Mouse (Mus musculus) liver, postnatal 0 days (tissue): ENCODE measurements at regions not wholly inside any gene's neighbourhood (a gene's known extent, or its start where the extent isn't known, plus 50 kb on each side); places are given as distances from the start of the nearest gene placed in this dataset.

Source experiments
- ATAC-seq: fragments of 200-750 bp; cut with Nextera tagmentation; 2 replicates; pipeline ENCODE4 v1.8.0; 2017; ENCODE audit warnings: mild to moderate bottlenecking, moderate library complexity
- DNase-seq: peaks from one replicate; pipeline ENCODE4 v3.0.0-alpha.2; 2016
- H3K27ac ChIP-seq: fragments of 300-500 bp; sonication (generic); 2 replicates; pipeline ENCODE4 v1.5.1; 2014; ENCODE audit warnings: antibody characterized with exemption, moderate library complexity, mild to moderate bottlenecking, low read depth
- H3K27me3 ChIP-seq: fragments of 300-500 bp; sonication (generic); 2 replicates; pipeline ENCODE4 v1.6.1; 2014; ENCODE audit warnings: low read length, control low read depth, mixed read lengths; ENCODE audit not compliant: insufficient read depth
- H3K36me3 ChIP-seq: fragments of 300-500 bp; sonication (generic); replicated peaks from 2 replicates; pipeline ENCODE4 v1.6.1; 2014; ENCODE audit warnings: mild to moderate bottlenecking, control low read depth, low read length, moderate library complexity, mixed read lengths; ENCODE audit not compliant: insufficient read depth
- H3K4me1 ChIP-seq: fragments of 300-500 bp; sonication (generic); 2 replicates; pipeline ENCODE4 v1.6.1; 2014; ENCODE audit warnings: antibody characterized with exemption, mild to moderate bottlenecking, control low read depth; ENCODE audit not compliant: insufficient read depth
- H3K4me2 ChIP-seq: fragments of 300-500 bp; sonication (generic); 2 replicates; pipeline ENCODE4 v1.6.1; 2014; ENCODE audit warnings: low read depth, mild to moderate bottlenecking, low read length, moderate library complexity, mixed read lengths
- H3K4me3 ChIP-seq: fragments of 300-500 bp; sonication (generic); 2 replicates; pipeline ENCODE4 v1.5.1; 2014; ENCODE audit warnings: low read depth, low read length
- H3K9ac ChIP-seq: fragments of 300-500 bp; sonication (generic); replicated peaks from 2 replicates; pipeline ENCODE4 v1.6.1; 2014; ENCODE audit warnings: mild to moderate bottlenecking, moderate library complexity
- H3K9me3 ChIP-seq: fragments of 300-500 bp; sonication (generic); 2 replicates; pipeline ENCODE4 v1.6.1; 2016; ENCODE audit warnings: mild to moderate bottlenecking, control low read depth, low read length, mixed read lengths
- CTCF ChIP-seq: sonication (generic); IDR thresholded peaks from 2 replicates; pipeline ENCODE4 v1.5.1; 2016; ENCODE audit warnings: antibody characterized with exemption, low read depth
- EP300 ChIP-seq: IDR thresholded peaks from 2 replicates; pipeline ENCODE4 v1.6.1; 2016; ENCODE audit warnings: antibody characterized with exemption, low read depth, mild to moderate bottlenecking
- WGBS: fragments of 180-500 bp; shearing (Covaris S2); extraction: QIAGEN DNeasy Blood & Tissue Kit; methylation state at CpG from one replicate; pipeline ENCODE4 v1.1.7; 2014; ENCODE audit not compliant: insufficient replicate concordance; 5-methylcytosine and 5-hydroxymethylcytosine counted together

GRCm38 (mm10) chr13:50973379-50973778 lies 127.3 kb upstream of the Spin1 start:
- no peak for DNase-seq
- WGBS = 59% methylated on average over 8 of the region's 8 CpGs
- Histone ChIP-seq H3K9ac (no peak overlapping the region), H3K9me3 (no peaks in the 10 kb centered on the region), H3K27ac (no peak overlapping the region), H3K36me3 (no peaks in the 10 kb centered on the region), H3K4me3 (no peak overlapping the region), H3K27me3 (no peaks in the 10 kb centered on the region), H3K4me1 (no peaks in the 10 kb centered on the region), H3K4me2 (no peak overlapping the region)
- no peak for TF ChIP-seq CTCF
- no peak for TF ChIP-seq EP300
- ATAC-seq = no peak

DNA sequence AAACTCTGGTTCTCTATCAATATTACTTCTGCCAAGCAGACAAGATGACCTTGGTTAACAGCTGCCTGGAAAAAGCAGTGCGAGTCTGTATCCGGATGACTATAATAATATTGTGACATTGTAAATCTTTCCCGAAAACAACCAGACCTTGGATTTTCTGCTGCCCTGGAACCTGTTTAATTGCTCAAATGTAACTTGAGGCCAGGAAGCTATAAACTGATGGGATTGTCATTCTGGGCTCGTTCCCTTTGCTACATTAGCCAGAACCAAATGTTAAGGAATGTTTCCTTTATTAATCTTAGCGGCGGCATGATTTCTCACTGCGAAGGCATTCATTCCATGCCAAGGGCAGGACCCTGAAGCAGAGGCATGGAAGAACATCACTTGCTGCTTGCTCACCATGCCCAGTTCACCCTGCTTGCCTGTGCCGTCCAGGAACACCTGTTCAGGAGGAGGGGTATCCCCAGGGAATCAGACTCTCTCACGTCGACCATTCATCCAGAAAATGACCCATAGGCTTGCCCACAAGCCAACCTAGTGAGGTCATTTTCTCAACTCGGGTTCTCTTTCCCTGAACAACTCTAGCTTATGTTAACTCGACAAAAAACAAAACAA lies 125.3 kb upstream of the Spin1 start:
- DNase-seq = no peak

GRCm38 (mm10) chr13:50982005-50982404 lies 118.7 kb upstream of the Spin1 start:
- no peaks in the 10 kb centered on the region for H3K4me1 ChIP-seq
- 57% methylated on average over 1 of the region's 1 CpGs for WGBS
- no peaks in the 10 kb centered on the region for H3K9me3 ChIP-seq
- no peaks in the 10 kb centered on the region for H3K36me3 ChIP-seq
- no peak overlapping the region for H3K9ac ChIP-seq
- DNase-seq = no peak
- no peaks in the 10 kb centered on the region for H3K27me3 ChIP-seq
- no peak overlapping the region for H3K4me2 ChIP-seq
- no peak for TF ChIP-seq CTCF
- no peak for TF ChIP-seq EP300
- no peak overlapping the region for H3K4me3 ChIP-seq
- no peak for ATAC-seq
- H3K27ac ChIP-seq = no peak overlapping the region

More for the DNA sequence above, 125.3 kb upstream of the Spin1 start:
- no peak overlapping the region for H3K4me2 ChIP-seq
- no peak for TF ChIP-seq EP300
- TF ChIP-seq CTCF = no peak
- no peaks in the 10 kb centered on the region for H3K36me3 ChIP-seq
- no peaks in the 10 kb centered on the region for H3K27me3 ChIP-seq
- H3K4me1 ChIP-seq = no peaks in the 10 kb centered on the region
- H3K27ac ChIP-seq = no peak overlapping the region
- WGBS = 72% methylated on average over 12 of the region's 12 CpGs
- no peak for ATAC-seq
- no peak overlapping the region for H3K4me3 ChIP-seq
- H3K9me3 ChIP-seq = no peaks in the 10 kb centered on the region
- no peak overlapping the region for H3K9ac ChIP-seq

- TF ChIP-seq CTCF (no peak), EP300 (no peak)
- ATAC-seq = no peak
- no peak overlapping the region for H3K9ac ChIP-seq
- no peaks in the 10 kb centered on the region for H3K36me3 ChIP-seq
- no peak overlapping the region for H3K27ac ChIP-seq
- H3K4me2 ChIP-seq = no peak overlapping the region
- H3K27me3 ChIP-seq = no peaks in the 10 kb centered on the region
- H3K4me3 ChIP-seq = no peak overlapping the region
- DNase-seq = no peak
- no peaks in the 10 kb centered on the region for H3K4me1 ChIP-seq
- WGBS = 75% methylated on average over 10 of the region's 10 CpGs
- H3K9me3 ChIP-seq = no peaks in the 10 kb centered on the region
These were observed 117.7 kb upstream of the Spin1 start for GRCm38 (mm10) chr13:50982990-50983389.

DNA sequence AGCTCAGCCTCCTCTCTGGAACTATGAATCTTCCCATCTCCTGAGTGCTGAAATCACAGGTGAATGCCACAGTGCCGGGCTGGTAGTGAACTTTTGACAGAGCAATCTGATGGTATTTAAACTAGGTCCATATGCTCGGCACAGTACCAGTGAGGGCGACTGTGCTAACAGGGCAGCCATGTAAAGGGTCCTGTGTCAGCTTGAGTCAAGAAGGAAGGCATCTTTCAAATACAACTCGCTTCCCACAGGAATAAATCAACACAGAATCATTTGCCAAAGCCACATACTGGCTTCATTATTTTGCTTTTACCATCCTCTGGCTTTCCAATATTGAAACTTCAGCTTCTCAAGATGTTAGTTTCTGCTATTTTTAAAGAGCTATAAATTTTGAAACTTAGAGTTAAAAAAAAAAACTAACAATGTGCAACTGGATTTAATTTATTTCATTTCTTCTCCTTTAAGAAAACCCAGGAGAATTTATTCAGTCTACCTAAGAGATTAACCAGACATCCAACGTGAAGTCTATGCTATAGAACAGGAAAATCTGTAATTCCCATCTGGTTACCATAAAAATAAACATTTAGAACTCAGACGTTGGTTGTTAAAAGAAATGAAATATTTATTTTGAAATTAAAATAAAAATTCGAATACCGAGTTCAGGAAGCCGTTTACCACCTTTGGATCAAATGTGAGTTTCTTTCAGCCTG lies 108.8 kb upstream of the Spin1 start:
- no peak overlapping the region for H3K9ac ChIP-seq
- 77% methylated on average over 9 of the region's 9 CpGs for WGBS
- DNase-seq = no peak
- TF ChIP-seq EP300 = no peak
- H3K27me3 ChIP-seq = no peaks in the 10 kb centered on the region
- no peak overlapping the region for H3K27ac ChIP-seq
- H3K4me3 ChIP-seq = no peak overlapping the region
- H3K36me3 ChIP-seq = no peaks in the 10 kb centered on the region
- ATAC-seq = no peak
- H3K4me2 ChIP-seq = no peak overlapping the region
- no peaks in the 10 kb centered on the region for H3K9me3 ChIP-seq
- no peaks in the 10 kb centered on the region for H3K4me1 ChIP-seq

- H3K27ac ChIP-seq = no peak overlapping the region
- WGBS = 74% methylated on average over 4 of the region's 4 CpGs
- no peak overlapping the region for H3K9ac ChIP-seq
- no peak for TF ChIP-seq CTCF
- TF ChIP-seq EP300 = no peak
- DNase-seq (no peak), ATAC-seq (no peak)
- no peaks in the 10 kb centered on the region for H3K36me3 ChIP-seq
- no peaks in the 10 kb centered on the region for H3K4me1 ChIP-seq
- no peak overlapping the region for H3K4me2 ChIP-seq
- no peaks in the 10 kb centered on the region for H3K9me3 ChIP-seq
- no peaks in the 10 kb centered on the region for H3K27me3 ChIP-seq
- no peak overlapping the region for H3K4me3 ChIP-seq
These were observed 100.9 kb upstream of the Spin1 start for GRCm38 (mm10) chr13:50999738-51000137.
